Mouse (Mus musculus): ENCODE results near the gene Tbxa2r. TPM values are rescaled to one million over a fixed set of nuclear protein-coding genes. Genes with fewer than 3 reads are reported as not detected.

Gene Tbxa2r
- total RNA-seq, 2 experiments from 2014 or later = 7.7 to 8.5 TPM

GRCm38 (mm10) chr10:81318589-81319329 lies 9.8 kb upstream of the Tbxa2r start:
- DNase-seq = peak in 1 of 2 experiments; percentile 44
- intact Hi-C loops (cut with DNase I) = no loop called here

- intact Hi-C loops (cut with DNase I) = no loop called here
- DNase-seq = peak in 1 of 2 experiments; percentile 58
Observed at GRCm38 (mm10) chr10:81319330-81319699, 9.2 kb upstream of the Tbxa2r start.

GRCm38 (mm10) chr10:81319741-81320549 lies 8.6 kb upstream of the Tbxa2r start:
- intact Hi-C loops (cut with DNase I) = loop anchor here (1.0 kb wide), 1 partner anchor 19 kb away; no protein-coding TSS in a partner anchor
- no peak for DNase-seq

GRCm38 (mm10) chr10:81320550-81321347 lies 7.8 kb upstream of the Tbxa2r start, which contains the start of gene Cactin:
Gene Cactin, plus strand, starts transcription at chr10:81321103.
- intact Hi-C loops (cut with DNase I) = loop anchor here (1.0 kb wide), 1 partner anchor 19 kb away; no protein-coding TSS in a partner anchor
- DNase-seq = peak; percentile 100

GRCm38 (mm10) chr10:81321436-81321835 lies 7.1 kb upstream of the Tbxa2r start:
- intact Hi-C loops (cut with DNase I) = no loop called here

GRCm38 (mm10) chr10:81322444-81322843 lies 6.1 kb upstream of the Tbxa2r start:
- intact Hi-C loops (cut with DNase I) = no loop called here
- DNase-seq = no peak

More at GRCm38 (mm10) chr10:81321436-81321835, 7.1 kb upstream of the Tbxa2r start:
- DNase-seq = no peak

- no peak for DNase-seq
- intact Hi-C loops (cut with DNase I) = no loop called here
Observed at GRCm38 (mm10) chr10:81323141-81323775, 5.3 kb upstream of the Tbxa2r start.

- intact Hi-C loops (cut with DNase I) = no loop called here
- DNase-seq = no peak
Observed at GRCm38 (mm10) chr10:81323791-81324530, 4.6 kb upstream of the Tbxa2r start.

- no peak for DNase-seq
- intact Hi-C loops (cut with DNase I) = no loop called here
Observed at GRCm38 (mm10) chr10:81325176-81325575, 3.4 kb upstream of the Tbxa2r start.

GRCm38 (mm10) chr10:81325781-81326180 lies 2.8 kb upstream of the Tbxa2r start:
- intact Hi-C loops (cut with DNase I) = loop anchor here (2.0 kb wide), 1 partner anchor 15 kb away; no protein-coding TSS in a partner anchor
- DNase-seq = no peak

- intact Hi-C loops (cut with DNase I) = loop anchor here (2.0 kb wide), 1 partner anchor 14 kb away; no protein-coding TSS in a partner anchor
- peak; percentile 59 to 65 for DNase-seq
Observed at GRCm38 (mm10) chr10:81326858-81327257, 1.7 kb upstream of the Tbxa2r start.

- no peak for DNase-seq
Observed at GRCm38 (mm10) chr10:81327959-81328358, 572 bp upstream of the Tbxa2r start.

GRCm38 (mm10) chr10:81329194-81329975 lies 854 bp downstream of the Tbxa2r start:
- intact Hi-C loops (cut with DNase I) = no loop called here
- DNase-seq = peak; percentile 68 to 78

More at GRCm38 (mm10) chr10:81327959-81328358, 572 bp upstream of the Tbxa2r start:
- intact Hi-C loops (cut with DNase I) = loop anchor here (2.0 kb wide), 1 partner anchor 13 kb away; no protein-coding TSS in a partner anchor

- DNase-seq = peak; percentile 76 to 78
- intact Hi-C loops (cut with DNase I) = no loop called here
Observed at GRCm38 (mm10) chr10:81330007-81330406, 1.5 kb downstream of the Tbxa2r start.

- DNase-seq = no peak
- intact Hi-C loops (cut with DNase I) = no loop called here
Observed at GRCm38 (mm10) chr10:81332277-81332676, 3.7 kb downstream of the Tbxa2r start.

- intact Hi-C loops (cut with DNase I) = no loop called here
- DNase-seq = no peak
Observed at GRCm38 (mm10) chr10:81334324-81334723, 5.8 kb downstream of the Tbxa2r start.

GRCm38 (mm10) chr10:81335393-81336340 lies 7.1 kb downstream of the Tbxa2r start:
- peak; percentile 66 to 71 for DNase-seq
- intact Hi-C loops (cut with DNase I) = no loop called here

Measured in heart, postnatal 10 days (tissue).